Mouse (Mus musculus) embryonic fibroblast, embryonic 13.5 days (primary cell): ENCODE results near the gene Rcc2.

ENCODE experiments used
- CTCF ChIP-seq: IDR thresholded peaks from 2 replicates; pipeline ENCODE4 v1.5.1; 2011; ENCODE audit warnings: mild to moderate bottlenecking, control low read depth, low read length, moderate library complexity, borderline replicate concordance; ENCODE audit not compliant: insufficient read depth
- POLR2A ChIP-seq: IDR thresholded peaks from 2 replicates; pipeline ENCODE4 v1.6.1; 2011; ENCODE audit warnings: low read depth, mild to moderate bottlenecking, control low read depth, low read length, moderate library complexity

- TF ChIP-seq POLR2A (no peak), CTCF (0 out of 2 replicates have a peak, but pooled peaks have one; percentile 11)
These were observed 23.5 kb downstream of the Rcc2 start for GRCm38 (mm10) chr4:140723801-140724200.
